Mouse (Mus musculus) common myeloid progenitor, adult 5-6 weeks (primary cell): Measurements from ENCODE around the gene Ddx10. TPM values are rescaled to one million over a fixed set of nuclear protein-coding genes. Genes with fewer than 3 reads are reported as not detected.
"Not testable (repeated sequence)": the region's sequence is repeated elsewhere in the genome, so short reads cannot be mapped to it uniquely, and the experiment has no call there.

Experiments used
- ATAC-seq: replicated peaks from 2 replicates; pipeline ENCODE4 v1.8.0; 2016; ENCODE audit warnings: low read depth, mild to moderate bottlenecking, moderate TSS enrichment, inconsistent platforms; ENCODE audit not compliant: poor library complexity, severe bottlenecking
- total RNA-seq: library from RNA; stranded (forward); fragments of 200-1000, 187-1606 nt; gene quantifications from 2 replicates; pipeline ENCODE4 v1.2.3, GENCODE M21; 2017

Gene Ddx10
- total RNA-seq, 1 experiment from 2014 or later = 86.2 TPM

- peak; percentile 60 for ATAC-seq
Measured at GRCm38 (mm10) chr9:53174590-53174989, 73.3 kb downstream of the Ddx10 start.

- ATAC-seq = peak; percentile 60; the same call in 1 of the 2 replicates
Measured at GRCm38 (mm10) chr9:53173258-53173657, 74.6 kb downstream of the Ddx10 start.

GRCm38 (mm10) chr9:53144266-53144665 lies 103.6 kb downstream of the Ddx10 start:
- peak; percentile 71 for ATAC-seq

- ATAC-seq = no peak
Measured at GRCm38 (mm10) chr9:53143508-53143907, 104.3 kb downstream of the Ddx10 start.

GRCm38 (mm10) chr9:53142424-53142823 lies 105.4 kb downstream of the Ddx10 start:
- ATAC-seq = not testable (repeated sequence)

- no peak for ATAC-seq
Measured at GRCm38 (mm10) chr9:53140610-53141165, 107.2 kb downstream of the Ddx10 start.

GRCm38 (mm10) chr9:53132826-53133225 lies 115.0 kb downstream of the Ddx10 start:
- no peak for ATAC-seq

GRCm38 (mm10) chr9:53130460-53130859 lies 117.4 kb downstream of the Ddx10 start:
- ATAC-seq = 0 out of 2 replicates have a peak, but pooled peaks have one; percentile 11

GRCm38 (mm10) chr9:53101103-53101502 lies 146.8 kb downstream of the Ddx10 start:
- ATAC-seq = peak; percentile 92

- no peak for ATAC-seq
Measured at GRCm38 (mm10) chr9:53095319-53096165, 152.3 kb downstream of the Ddx10 start.

GRCm38 (mm10) chr9:53094536-53094935 lies 153.3 kb downstream of the Ddx10 start:
- no peak for ATAC-seq

- ATAC-seq = no peak
Measured at GRCm38 (mm10) chr9:53077626-53078025, 170.2 kb downstream of the Ddx10 start.

- no peak for ATAC-seq
Measured at GRCm38 (mm10) chr9:53075931-53076330, 171.9 kb downstream of the Ddx10 start.

GRCm38 (mm10) chr9:53074443-53074842 lies 173.4 kb downstream of the Ddx10 start:
- no peak for ATAC-seq

GRCm38 (mm10) chr9:53073576-53074112 lies 174.2 kb downstream of the Ddx10 start:
- no peak for ATAC-seq

- ATAC-seq = no peak
Measured at GRCm38 (mm10) chr9:53072088-53072487, 175.8 kb downstream of the Ddx10 start.

- no peak for ATAC-seq
Measured at GRCm38 (mm10) chr9:53070875-53071524, 176.9 kb downstream of the Ddx10 start.

GRCm38 (mm10) chr9:53068166-53068565 lies 179.7 kb downstream of the Ddx10 start:
- ATAC-seq = peak; percentile 29; the same call in 1 of the 2 replicates

GRCm38 (mm10) chr9:53066428-53066827 lies 181.4 kb downstream of the Ddx10 start:
- ATAC-seq = no peak

- ATAC-seq = no peak
Measured at GRCm38 (mm10) chr9:53065028-53065427, 182.8 kb downstream of the Ddx10 start.

- ATAC-seq = no peak
Measured at GRCm38 (mm10) chr9:53064531-53064930, 183.3 kb downstream of the Ddx10 start.
